Mouse (Mus musculus) embryonic fibroblast, embryonic 13.5 days (primary cell): Measurements from ENCODE around the gene 4931429L15Rik. TPM values are rescaled to one million over a fixed set of nuclear protein-coding genes. Genes with fewer than 3 reads are reported as not detected.

Source experiments
- H3K27ac ChIP-seq: 2 replicates; pipeline ENCODE4 v1.5.1; 2012; ENCODE audit warnings: low read length, control low read depth, inconsistent platforms; ENCODE audit not compliant: insufficient read depth
- H3K4me1 ChIP-seq: 2 replicates; pipeline ENCODE4 v1.6.1; 2011; ENCODE audit warnings: low read length; ENCODE audit not compliant: control insufficient read depth, insufficient read depth
- H3K4me3 ChIP-seq: 2 replicates; pipeline ENCODE4 v1.5.1; 2011; ENCODE audit warnings: mild to moderate bottlenecking, control low read depth, low read length; ENCODE audit not compliant: insufficient read depth
- CTCF ChIP-seq: IDR thresholded peaks from 2 replicates; pipeline ENCODE4 v1.5.1; 2011; ENCODE audit warnings: mild to moderate bottlenecking, control low read depth, low read length, moderate library complexity, borderline replicate concordance; ENCODE audit not compliant: insufficient read depth
- POLR2A ChIP-seq: IDR thresholded peaks from 2 replicates; pipeline ENCODE4 v1.6.1; 2011; ENCODE audit warnings: low read depth, mild to moderate bottlenecking, control low read depth, low read length, moderate library complexity
- polyA plus RNA-seq: library from polyadenylated mRNA; stranded (reverse); fragments of >200 nt; gene quantifications from 2 replicates; pipeline ENCODE4 v1.2.4, GENCODE M21; 2011; ENCODE audit warnings: low read depth; ENCODE audit not compliant: missing spikeins, insufficient read length

Gene 4931429L15Rik
- polyA plus RNA-seq, 1 experiment: not detected

DNA sequence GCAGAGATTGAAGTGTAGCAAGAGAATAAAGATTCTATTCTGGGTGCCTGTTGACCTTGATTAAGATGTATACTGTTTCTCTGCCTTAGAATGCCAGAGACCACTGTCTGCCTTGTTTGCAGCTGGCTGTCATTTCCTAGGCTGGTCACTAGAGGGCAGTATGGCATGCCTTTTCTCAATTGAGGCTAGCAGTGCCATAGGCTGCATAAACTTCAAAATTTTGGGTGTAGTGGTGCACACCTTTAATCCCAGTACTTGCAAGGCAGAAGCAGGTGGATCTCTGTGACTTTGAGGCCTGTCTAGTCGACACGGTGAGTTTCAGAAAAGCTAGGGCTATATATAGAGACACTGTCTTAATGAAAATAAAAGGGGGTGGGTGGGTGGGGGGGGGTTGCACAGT is 17.6 kb downstream of the 4931429L15Rik start:
- no peak overlapping the region for H3K27ac ChIP-seq
- TF ChIP-seq POLR2A (no peak), CTCF (peak; percentile 85; the same call in 1 of the 2 replicates)
- H3K4me3 ChIP-seq: no peak overlapping the region
- no peaks in the 10 kb centered on the region for H3K4me1 ChIP-seq

DNA sequence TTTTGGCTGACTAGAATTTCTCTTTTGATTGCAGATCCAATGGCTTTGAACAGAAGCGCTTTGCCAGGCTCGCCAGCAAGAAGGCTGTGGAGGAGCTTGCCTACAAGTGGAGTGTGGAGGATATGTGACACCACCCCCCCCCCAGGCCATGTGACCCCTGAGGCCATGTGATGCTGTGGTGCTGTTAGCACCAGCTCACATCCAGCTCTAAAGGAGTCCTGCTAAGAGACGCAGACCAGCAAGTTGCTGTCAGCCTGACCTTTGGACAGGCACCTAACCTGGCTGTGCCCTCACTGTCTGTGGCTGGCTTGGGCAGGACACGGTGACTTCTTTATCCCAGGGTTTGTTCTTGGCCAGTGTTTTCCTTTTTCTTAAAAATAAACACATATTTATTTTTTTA is 21.4 kb downstream of the 4931429L15Rik start:
- no peak for TF ChIP-seq CTCF
- Histone ChIP-seq H3K4me3 (no peak overlapping the region), H3K27ac (no peak overlapping the region), H3K4me1 (no peaks in the 10 kb centered on the region)

DNA sequence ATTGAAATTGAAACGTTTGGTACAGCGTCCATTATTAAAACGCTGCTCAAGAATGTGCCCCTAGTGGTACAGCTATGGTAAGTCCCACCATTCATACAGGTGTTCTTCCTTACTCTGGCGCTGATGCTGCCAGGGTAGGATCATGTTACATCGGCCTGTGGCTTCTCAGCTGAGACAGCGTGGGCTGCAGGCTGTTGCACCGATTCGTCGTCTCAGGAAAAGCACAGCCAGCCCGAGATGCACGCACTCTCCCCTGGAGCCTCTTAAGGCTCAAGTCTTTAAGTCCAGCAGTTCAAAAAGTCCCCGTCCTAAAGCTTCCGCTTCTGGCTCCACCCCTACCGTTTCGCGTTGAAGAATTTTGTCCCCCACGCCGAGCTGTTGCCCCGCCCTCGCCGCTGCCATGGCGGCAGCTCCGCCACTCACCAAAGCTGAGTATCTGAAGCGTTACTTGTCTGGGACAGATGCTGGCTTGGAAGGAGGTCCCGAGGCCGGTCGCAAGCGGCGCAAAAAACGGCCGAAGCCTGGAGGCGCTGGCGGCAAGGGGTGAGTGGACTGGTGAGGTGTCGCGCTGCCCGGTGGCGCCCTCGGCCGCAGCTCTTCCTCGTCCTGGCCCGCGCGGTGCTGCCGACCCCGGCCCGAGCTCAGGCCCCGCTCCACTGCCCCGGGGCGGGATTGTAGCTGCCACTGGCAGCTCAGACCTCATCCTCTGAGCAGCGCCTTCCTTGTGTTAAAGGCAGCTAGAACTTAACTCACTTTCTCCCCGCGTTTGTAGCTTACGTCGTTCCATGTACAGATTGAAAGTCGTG is 37.0 kb downstream of the 4931429L15Rik start, which contains the start of gene Bud13:
TSS of gene Bud13 (plus strand) at position 378 of the 806 bp plus-strand sequence.
- Histone ChIP-seq H3K4me1 (0 out of 2 replicates have a peak, but pooled peaks cover 4% of the 10 kb centered on the region), H3K27ac (peak within 1 kb of the TSS; percentile 60; the same call in 1 of the 2 replicates), H3K4me3 (peak within 1 kb of the TSS; percentile 99)
- peak; percentile 95 for TF ChIP-seq POLR2A
- no peak for TF ChIP-seq CTCF

DNA sequence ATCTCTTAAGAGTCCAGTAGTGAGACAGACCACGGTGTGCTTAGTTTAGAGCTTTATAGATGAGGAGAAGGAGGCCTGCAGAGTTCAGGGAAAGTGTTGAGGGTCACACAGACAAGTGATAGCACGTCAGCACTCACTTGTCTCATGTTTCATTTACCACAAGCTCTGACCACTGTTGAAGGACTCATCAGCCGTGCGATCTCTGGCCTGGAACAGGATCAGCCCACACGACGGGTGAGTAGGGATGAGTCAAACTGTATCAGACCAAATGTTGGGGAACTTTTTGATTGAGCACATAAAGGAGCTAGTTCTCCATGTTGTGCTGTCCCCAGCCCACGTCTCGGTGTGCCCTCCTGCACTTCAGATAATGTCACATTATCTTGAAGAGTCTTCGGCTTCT is 45.3 kb downstream of the 4931429L15Rik start:
- Histone ChIP-seq H3K4me1 (no peaks in the 10 kb centered on the region), H3K4me3 (no peak overlapping the region), H3K27ac (no peak overlapping the region)
- TF ChIP-seq CTCF: no peak
- no peak for TF ChIP-seq POLR2A

DNA sequence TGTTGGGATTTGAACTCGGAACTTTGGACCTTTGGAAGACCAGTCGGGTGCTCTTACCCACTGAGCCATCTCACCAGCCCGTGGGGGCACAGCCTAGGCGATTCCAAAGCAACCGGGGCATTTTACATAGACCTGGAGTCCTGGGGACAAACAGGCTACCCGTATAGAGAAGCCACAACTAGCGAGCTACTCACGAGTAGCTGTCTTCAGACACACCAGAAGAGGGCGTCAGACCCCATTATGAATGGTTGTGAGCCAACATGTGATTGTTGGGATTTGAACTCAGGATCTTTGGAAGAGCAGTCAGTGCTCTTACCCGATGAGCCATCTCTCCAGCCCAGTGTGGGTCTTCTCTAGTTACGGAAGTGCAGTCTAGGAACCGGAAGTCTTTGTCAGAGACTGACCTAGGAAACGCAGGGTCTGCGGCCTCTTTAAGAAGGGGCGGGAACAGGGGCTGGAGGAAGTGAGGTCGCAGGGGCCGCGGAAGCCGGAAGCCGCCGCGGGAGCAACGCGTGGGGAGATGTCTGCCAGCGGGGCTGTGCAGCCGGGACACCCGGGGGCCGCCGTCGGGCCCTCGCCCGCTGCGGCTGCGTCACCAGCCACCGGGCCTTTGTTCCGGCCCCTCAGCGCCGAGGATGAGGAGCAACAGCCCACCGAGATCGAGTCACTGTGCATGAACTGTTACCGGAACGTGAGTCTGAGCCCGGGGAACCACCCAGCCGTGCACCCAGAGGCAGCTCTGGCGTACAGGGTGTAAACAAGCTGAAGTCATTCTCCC is 46.9 kb downstream of the 4931429L15Rik start, which contains the start of gene Zpr1:
TSS of gene Zpr1 (plus strand) at position 388 of the 778 bp plus-strand sequence.
- Histone ChIP-seq H3K4me1 (no peaks in the 10 kb centered on the region), H3K4me3 (peak within 1 kb of the TSS; percentile 98), H3K27ac (no peak within 1 kb of the TSS)
- TF ChIP-seq POLR2A (peak; percentile 54), CTCF (no peak)

DNA sequence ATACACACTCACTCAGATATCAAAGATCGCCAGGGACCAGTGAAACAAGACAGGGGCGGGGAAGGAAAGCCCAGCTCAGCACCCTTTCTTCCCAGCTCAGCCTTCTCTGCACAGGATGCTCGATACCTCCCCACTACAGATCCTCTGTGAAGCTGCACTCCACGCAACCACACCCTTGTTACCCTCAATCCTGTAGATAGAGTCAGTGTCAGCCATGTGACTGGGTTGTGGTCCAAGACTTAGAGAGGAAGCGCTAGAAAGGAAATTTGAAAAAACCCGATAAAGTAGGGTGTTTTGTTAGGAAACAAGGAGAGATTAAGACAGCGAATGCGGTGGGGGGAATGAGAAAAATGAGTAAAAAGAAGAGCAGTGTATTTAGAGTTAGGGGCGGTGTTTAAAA is 47.7 kb downstream of the 4931429L15Rik start:
- no peak overlapping the region for H3K4me3 ChIP-seq
- TF ChIP-seq CTCF: no peak
- TF ChIP-seq POLR2A: no peak
- H3K27ac ChIP-seq: no peak overlapping the region
- H3K4me1 ChIP-seq: no peaks in the 10 kb centered on the region

DNA sequence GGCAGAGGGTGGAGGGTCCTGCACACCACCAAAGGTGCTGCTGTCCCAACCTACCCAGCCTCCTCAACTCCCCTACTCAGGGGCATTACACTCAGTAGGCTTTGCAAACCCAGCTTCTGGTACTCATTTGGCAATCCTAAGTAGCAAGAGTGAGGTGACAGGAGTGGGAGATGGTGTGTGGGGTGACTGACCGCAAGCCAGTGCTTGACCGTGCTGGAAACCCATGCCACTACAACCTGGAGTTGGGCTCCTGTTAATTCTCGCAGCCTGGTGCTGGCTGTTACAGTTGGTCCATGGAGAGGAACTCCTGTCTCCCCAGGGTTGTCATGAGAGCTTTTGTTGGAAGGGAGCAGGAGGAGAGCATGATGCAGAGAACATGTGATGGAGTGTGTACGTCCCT is 49.0 kb downstream of the 4931429L15Rik start:
- no peak overlapping the region for H3K27ac ChIP-seq
- H3K4me1 ChIP-seq: no peaks in the 10 kb centered on the region
- H3K4me3 ChIP-seq: no peak overlapping the region
- TF ChIP-seq POLR2A: no peak
- TF ChIP-seq CTCF: no peak

DNA sequence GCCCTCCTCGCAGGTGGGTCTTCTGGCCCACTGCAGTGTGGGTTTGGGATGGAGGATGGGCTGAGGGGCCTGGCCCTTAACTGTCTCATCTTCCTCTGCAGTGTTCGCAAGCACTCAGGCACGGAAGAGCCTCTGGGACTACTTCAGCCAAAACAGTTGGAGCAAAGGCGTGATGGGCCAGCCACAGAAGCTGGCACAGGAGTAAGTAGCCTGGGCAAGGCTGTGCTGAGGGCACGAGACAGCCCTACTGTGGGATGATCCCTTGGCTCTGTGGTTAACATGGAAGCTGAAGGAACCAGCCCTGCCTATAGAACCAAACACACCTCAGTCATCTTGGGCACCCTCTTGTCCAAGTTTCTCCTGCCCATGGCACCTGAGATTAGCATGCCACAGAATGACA is 50.7 kb downstream of the 4931429L15Rik start:
- Histone ChIP-seq H3K4me3 (no peak overlapping the region), H3K27ac (no peak overlapping the region), H3K4me1 (no peaks in the 10 kb centered on the region)
- TF ChIP-seq POLR2A: no peak
- TF ChIP-seq CTCF: no peak

DNA sequence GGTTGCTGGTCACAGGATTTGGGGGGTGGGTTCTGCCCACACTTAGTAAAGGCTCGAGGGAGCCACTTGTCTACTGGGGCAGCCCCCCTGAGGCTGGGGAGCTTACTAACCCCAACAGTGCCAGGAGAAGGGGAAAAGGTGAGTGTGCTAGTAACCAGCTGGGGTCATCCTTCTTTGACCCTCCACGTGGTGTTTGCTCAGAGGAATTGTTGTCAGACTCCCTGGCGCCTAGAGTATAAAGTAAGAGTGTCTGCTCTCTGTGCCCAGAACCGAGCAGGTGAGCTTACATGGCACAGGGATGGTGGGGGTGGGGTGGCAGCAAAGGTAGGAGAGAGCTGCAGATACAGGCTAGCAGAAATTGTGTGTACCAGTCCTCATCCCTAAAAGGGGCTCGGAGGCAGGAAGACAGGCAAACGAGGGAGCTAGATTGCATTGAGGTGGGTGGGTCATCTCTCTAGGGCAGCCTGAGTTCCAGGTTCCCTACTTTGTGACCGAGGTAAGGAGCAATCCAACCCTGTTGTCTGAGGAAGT is 51.4 kb downstream of the 4931429L15Rik start, which contains the start of gene Apoa5:
TSS of gene Apoa5 (plus strand) at position 291 of the 531 bp plus-strand sequence.
- TF ChIP-seq CTCF: no peak
- Histone ChIP-seq H3K4me1 (no peaks in the 10 kb centered on the region), H3K27ac (no peak within 1 kb of the TSS), H3K4me3 (no peak within 1 kb of the TSS)
